Mouse (Mus musculus): ENCODE data around the gene Scoc. TPM values are rescaled to one million over a fixed set of nuclear protein-coding genes. Genes with fewer than 3 reads are reported as not detected.

The Scoc gene
- 17.8 TPM for polyA plus RNA-seq (2015; fragmentation: Illumina TruSeq; extraction: RNeasy Lipid Tissue Mini Kit (QIAGEN cat#74804); ENCODE audit: insufficient read depth, low read depth, low replicate concordance)

DNA sequence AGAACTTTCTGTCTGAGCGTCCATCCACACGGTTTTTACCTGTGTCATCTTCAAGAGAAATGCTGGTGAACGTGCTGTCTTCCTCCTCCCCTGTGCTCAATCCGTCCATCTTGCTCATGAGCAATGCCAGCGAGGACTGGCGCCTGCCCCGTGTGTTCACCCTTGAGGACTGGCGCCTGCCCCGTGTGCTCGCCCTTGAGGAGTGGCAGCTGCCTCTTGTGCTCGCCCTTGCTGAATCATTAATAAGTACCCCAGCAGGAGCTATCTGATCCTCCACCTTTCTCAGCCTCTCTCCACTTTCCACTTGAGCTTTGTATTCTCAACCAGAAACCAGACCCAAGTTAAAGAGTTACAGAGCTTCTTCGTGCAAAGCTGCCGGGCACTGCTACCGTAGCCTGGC lies at the start of gene Scoc:
Gene Scoc (minus strand): TSS at position 170 of the 400 bp plus-strand sequence.

GRCm38 (mm10) chr8:83389316-83390005 lies 68.7 kb downstream of the Scoc start, which contains the start of gene Clgn:
Clgn (plus strand) TSS chr8:83389867.

Other genes starting within 250 kb of the Scoc start
- not detected for gene Ucp1, start 168.0 kb downstream of the Scoc start, polyA plus RNA-seq (2015; fragmentation: Illumina TruSeq; extraction: RNeasy Lipid Tissue Mini Kit (QIAGEN cat#74804); ENCODE audit: insufficient read depth, low read depth, low replicate concordance)
- gene Elmod2, start 125.9 kb downstream of the Scoc start, polyA plus RNA-seq (2015; fragmentation: Illumina TruSeq; extraction: RNeasy Lipid Tissue Mini Kit (QIAGEN cat#74804); ENCODE audit: insufficient read depth, low read depth, low replicate concordance): 3.3 TPM
- not detected for gene Mgat4d, start 109.9 kb downstream of the Scoc start, polyA plus RNA-seq (2015; fragmentation: Illumina TruSeq; extraction: RNeasy Lipid Tissue Mini Kit (QIAGEN cat#74804); ENCODE audit: insufficient read depth, low read depth, low replicate concordance)
- gene Clgn, start 68.5 kb downstream of the Scoc start, polyA plus RNA-seq (2015; fragmentation: Illumina TruSeq; extraction: RNeasy Lipid Tissue Mini Kit (QIAGEN cat#74804); ENCODE audit: insufficient read depth, low read depth, low replicate concordance): not detected
- not detected for gene Olfr370, start 77.4 kb upstream of the Scoc start, polyA plus RNA-seq (2015; fragmentation: Illumina TruSeq; extraction: RNeasy Lipid Tissue Mini Kit (QIAGEN cat#74804); ENCODE audit: insufficient read depth, low read depth, low replicate concordance)
- gene Ndufb7, start 108.3 kb upstream of the Scoc start, polyA plus RNA-seq (2015; fragmentation: Illumina TruSeq; extraction: RNeasy Lipid Tissue Mini Kit (QIAGEN cat#74804); ENCODE audit: insufficient read depth, low read depth, low replicate concordance): 74.6 TPM
- gene Tecr, start 149.6 kb upstream of the Scoc start, polyA plus RNA-seq (2015; fragmentation: Illumina TruSeq; extraction: RNeasy Lipid Tissue Mini Kit (QIAGEN cat#74804); ENCODE audit: insufficient read depth, low read depth, low replicate concordance): 77.7 TPM
- gene Dnajb1, start 149.8 kb upstream of the Scoc start, polyA plus RNA-seq (2015; fragmentation: Illumina TruSeq; extraction: RNeasy Lipid Tissue Mini Kit (QIAGEN cat#74804); ENCODE audit: insufficient read depth, low read depth, low replicate concordance): 7.8 TPM
- 9.7 TPM for gene Gipc1, start 194.3 kb upstream of the Scoc start, polyA plus RNA-seq (2015; fragmentation: Illumina TruSeq; extraction: RNeasy Lipid Tissue Mini Kit (QIAGEN cat#74804); ENCODE audit: insufficient read depth, low read depth, low replicate concordance)
- gene Ptger1, start 208.3 kb upstream of the Scoc start, polyA plus RNA-seq (2015; fragmentation: Illumina TruSeq; extraction: RNeasy Lipid Tissue Mini Kit (QIAGEN cat#74804); ENCODE audit: insufficient read depth, low read depth, low replicate concordance): 0.18 TPM
- 26.2 TPM for gene Pkn1, start 240.8 kb upstream of the Scoc start, polyA plus RNA-seq (2015; fragmentation: Illumina TruSeq; extraction: RNeasy Lipid Tissue Mini Kit (QIAGEN cat#74804); ENCODE audit: insufficient read depth, low read depth, low replicate concordance)

All from pancreas, adult 10 weeks (tissue).